Mouse (Mus musculus): ENCODE data around the gene Gm20388. TPM values are rescaled to one million over a fixed set of nuclear protein-coding genes. Genes with fewer than 3 reads are reported as not detected.
"Not testable (repeated sequence)": the region's sequence is repeated elsewhere in the genome, so short reads cannot be mapped to it uniquely, and the experiment has no call there.

The Gm20388 gene
- total RNA-seq, 2 experiments from 2014 or later, result 10.7 TPM; not detected in 1

DNA sequence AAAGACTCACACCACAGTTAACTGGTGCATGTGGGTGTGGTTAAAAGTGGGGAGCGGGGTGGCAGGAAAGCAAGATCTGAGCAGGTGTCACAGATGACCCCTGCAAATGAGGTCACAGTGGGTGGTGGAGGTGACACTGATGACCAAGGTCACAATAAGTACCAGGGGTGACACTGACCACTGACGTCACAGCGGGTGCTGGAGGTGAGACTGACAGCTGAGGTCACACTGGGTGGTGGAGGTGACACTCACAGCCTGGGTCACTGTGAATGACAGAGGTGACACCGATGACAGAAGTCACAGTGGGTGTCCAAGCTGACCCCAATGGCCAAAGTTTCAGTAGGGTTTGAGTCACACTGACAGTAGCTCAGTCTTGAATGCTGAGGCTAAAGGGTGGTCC lies 876.1 kb downstream of the Gm20388 start:
- no peak for DNase-seq (ENCODE audit: low spot score in 2 of 2)

DNA sequence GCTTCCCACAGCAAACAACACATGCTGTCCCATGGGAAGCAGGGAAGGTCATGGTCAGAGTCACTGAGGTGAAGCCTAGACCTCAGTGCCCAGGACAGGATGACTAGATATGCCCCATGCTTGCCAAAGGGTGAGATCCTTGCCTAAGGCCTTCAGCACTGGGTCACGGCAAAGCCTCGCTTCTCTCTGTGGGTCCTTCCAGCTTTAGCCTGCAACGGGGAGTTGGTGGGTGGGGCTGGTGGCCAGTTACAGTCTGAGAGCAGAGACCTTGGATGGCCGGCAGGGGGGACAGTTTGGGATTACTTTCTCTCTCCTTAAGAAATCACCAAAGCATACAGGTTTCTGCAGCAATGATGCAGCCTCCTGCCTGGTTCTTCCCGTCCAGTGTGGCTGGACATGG lies 877.0 kb downstream of the Gm20388 start:
- DNase-seq (ENCODE audit: low spot score in 2 of 2), result no peak

DNA sequence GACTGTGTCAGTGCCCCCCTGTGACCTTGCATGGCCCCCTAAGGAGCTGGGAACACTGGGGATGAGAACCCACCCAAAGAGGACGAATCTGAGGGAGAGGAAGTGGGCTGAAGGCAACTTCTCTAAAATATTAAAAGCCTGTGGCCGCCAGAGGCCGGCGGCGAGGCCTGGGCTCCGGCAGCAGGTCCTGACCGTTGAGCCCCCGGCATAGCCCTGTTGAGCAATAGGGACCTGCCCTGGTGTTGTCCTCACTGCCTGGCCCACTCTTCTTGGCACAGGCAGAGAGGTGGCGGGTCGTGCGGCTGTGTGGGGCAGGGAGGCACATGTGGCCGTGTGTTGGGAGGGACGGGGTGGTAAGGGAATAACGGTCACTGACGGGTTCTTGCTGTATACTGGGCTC lies 882.1 kb downstream of the Gm20388 start:
- DNase-seq (ENCODE audit: low spot score in 2 of 2), result no peak

GRCm38 (mm10) chr8:120795944-120796635 lies 885.4 kb downstream of the Gm20388 start:
- DNase-seq (ENCODE audit: low spot score in 2 of 2), result peak; percentile 53 to 83

GRCm38 (mm10) chr8:120797019-120797727 lies 886.5 kb downstream of the Gm20388 start:
- DNase-seq (ENCODE audit: low spot score in 2 of 2), result no peak

GRCm38 (mm10) chr8:120800308-120800865 lies 889.7 kb downstream of the Gm20388 start:
- peak in 1 of 2 experiments; percentile 50 for DNase-seq (ENCODE audit: low spot score in 2 of 2)

GRCm38 (mm10) chr8:120803661-120804375 lies 893.2 kb downstream of the Gm20388 start:
- not testable (repeated sequence) for DNase-seq (ENCODE audit: low spot score in 2 of 2)

DNA sequence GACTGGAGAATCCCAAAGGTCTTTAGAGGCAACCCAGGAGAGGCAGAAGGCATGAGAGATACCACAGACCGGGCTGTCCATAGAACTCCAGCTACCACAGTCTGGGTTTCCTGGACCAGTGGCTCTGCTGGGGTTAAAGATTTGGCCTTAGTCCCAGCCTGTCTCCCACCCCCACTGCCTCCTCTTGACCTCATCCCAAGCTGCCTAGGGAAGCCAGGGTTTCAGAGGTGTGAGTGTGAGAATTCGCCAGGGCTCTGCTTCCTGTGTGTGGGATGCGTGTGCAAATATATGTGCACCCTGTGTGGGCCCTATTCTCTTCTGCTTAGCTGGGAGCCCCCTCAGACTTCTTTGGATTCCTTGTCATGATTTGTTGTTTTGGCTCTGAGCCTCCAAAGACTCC lies 894.1 kb downstream of the Gm20388 start:
- no peak for DNase-seq (ENCODE audit: low spot score in 2 of 2)

GRCm38 (mm10) chr8:120806780-120807264 lies 896.2 kb downstream of the Gm20388 start:
- no peak for DNase-seq (ENCODE audit: low spot score in 2 of 2)

- no peak for DNase-seq (ENCODE audit: low spot score in 2 of 2)
Measured at GRCm38 (mm10) chr8:120807719-120808118, 897.1 kb downstream of the Gm20388 start.

DNA sequence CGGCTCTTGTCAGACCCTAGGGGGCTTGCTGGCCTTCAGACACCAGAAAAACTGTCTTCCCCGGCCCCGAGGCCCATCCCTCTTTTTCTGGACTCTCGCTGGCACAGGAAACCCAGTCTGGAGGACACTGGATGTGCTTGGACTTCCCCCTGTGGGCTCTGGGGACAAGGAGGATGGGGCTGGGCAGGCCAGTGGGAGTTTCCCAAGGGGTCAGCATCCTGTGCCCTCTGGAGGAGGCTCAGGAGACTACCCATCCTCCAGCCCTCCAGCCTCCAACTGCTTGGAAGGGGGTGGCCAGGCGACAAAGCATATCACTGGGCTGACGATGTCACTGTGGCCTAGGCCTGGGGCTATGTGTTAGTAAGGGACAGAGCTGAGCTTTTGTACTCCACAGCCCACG lies 898.4 kb downstream of the Gm20388 start:
- DNase-seq (ENCODE audit: low spot score in 2 of 2), result no peak

GRCm38 (mm10) chr8:120811953-120812352 lies 901.3 kb downstream of the Gm20388 start:
- DNase-seq (ENCODE audit: low spot score in 2 of 2), result no peak

- no peak for DNase-seq (ENCODE audit: low spot score in 2 of 2)
Measured at GRCm38 (mm10) chr8:120813028-120813427, 902.4 kb downstream of the Gm20388 start.

- DNase-seq (ENCODE audit: low spot score in 2 of 2), result no peak
Measured at GRCm38 (mm10) chr8:120813839-120814238, 903.2 kb downstream of the Gm20388 start.

- no peak for DNase-seq (ENCODE audit: low spot score in 2 of 2)
Measured at GRCm38 (mm10) chr8:120816371-120816770, 905.7 kb downstream of the Gm20388 start.

GRCm38 (mm10) chr8:120819906-120820305 lies 909.3 kb downstream of the Gm20388 start:
- DNase-seq (ENCODE audit: low spot score in 2 of 2), result no peak

GRCm38 (mm10) chr8:120821399-120822170 lies 910.9 kb downstream of the Gm20388 start:
- DNase-seq (ENCODE audit: low spot score in 2 of 2), result peak in 1 of 2 experiments; percentile 54

GRCm38 (mm10) chr8:120823331-120823730 lies 912.7 kb downstream of the Gm20388 start:
- no peak for DNase-seq (ENCODE audit: low spot score in 2 of 2)

GRCm38 (mm10) chr8:120823887-120824286 lies 913.2 kb downstream of the Gm20388 start:
- no peak for DNase-seq (ENCODE audit: low spot score in 2 of 2)

DNA sequence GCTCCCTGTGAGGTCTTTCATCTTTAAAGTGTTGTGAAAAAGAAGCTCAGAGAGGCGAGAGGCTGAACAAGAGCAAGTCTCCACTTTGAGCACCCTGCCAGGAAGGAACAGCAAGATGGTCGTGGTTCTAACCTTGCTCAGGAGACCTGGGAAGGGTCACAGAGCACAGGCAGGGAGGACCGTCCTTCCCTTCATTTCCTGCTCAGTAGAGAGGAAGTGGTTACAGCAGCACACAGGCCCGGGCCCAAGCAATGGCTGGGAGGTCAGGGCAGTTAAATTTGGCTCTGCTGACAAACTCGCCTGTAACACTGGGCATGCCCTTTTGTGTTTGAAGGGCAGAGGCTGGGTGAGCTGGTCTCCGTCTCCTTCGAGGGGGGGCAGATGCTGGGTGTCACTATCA lies 914.0 kb downstream of the Gm20388 start:
- no peak for DNase-seq (ENCODE audit: low spot score in 2 of 2)

DNA sequence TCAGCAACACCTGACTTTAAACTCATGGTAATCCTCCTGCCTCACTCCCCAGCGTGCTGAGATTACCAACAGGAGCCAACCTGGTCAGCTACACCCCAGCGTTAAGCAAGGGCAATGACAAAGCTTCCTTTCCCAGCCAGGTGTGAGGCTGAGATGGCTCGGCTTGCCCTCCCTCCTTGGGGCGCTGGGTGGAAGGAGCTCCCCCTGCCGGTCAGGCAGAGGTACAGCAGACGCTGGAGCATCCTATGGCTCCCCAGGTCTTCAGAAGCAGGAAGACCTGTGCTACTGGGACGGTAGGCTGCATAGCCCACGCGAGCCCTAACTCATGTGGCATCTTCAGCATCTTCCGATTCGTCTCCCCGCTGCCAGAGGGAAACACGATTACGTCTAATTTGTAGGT lies 917.6 kb downstream of the Gm20388 start:
- no peak for DNase-seq (ENCODE audit: low spot score in 2 of 2)

All from layer of hippocampus, adult 18-20 months (tissue).